Mouse (Mus musculus): ENCODE results near the gene Gm20425. TPM values are rescaled to one million over a fixed set of nuclear protein-coding genes. Genes with fewer than 3 reads are reported as not detected.

The Gm20425 gene
- polyA plus RNA-seq, 1 experiment from 2014 or later, result 0.49 TPM

DNA sequence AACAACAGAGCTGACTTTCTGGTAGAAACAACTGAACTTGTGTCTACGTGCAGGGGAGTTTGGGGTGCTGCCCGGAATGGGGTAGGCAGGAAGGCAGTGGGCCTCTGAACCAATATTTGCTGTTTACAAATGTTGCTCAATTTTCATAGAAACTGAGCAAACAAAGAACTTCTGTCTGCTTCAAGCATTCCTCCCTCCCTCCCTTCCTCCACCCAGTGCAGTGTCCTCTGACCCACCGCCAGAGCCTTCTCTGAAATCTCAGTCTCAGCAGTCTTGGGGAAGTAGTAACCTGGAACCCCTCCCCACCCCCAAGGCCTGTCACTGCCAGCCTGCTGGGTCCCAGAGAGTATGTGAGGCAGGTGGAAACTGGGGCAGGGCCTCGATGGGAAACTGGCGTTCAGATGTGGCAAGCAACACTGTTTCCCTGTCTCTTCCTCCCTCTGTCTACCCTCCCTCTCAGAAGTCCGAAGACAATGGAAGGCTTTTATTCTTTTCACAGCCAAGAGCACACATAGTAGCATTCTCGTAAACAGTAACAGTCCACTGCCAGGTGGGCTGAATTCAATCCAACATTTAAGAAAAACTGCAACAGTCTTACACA is 4.6 kb upstream of the Gm20425 start:
- peak overlapping the region; percentile 45 for H3K27ac ChIP-seq
- WGBS, result 47% methylated on average over 7 of the region's 7 CpGs
- peaks cover 10% of the 10 kb centered on the region for H3K4me1 ChIP-seq
- no peak overlapping the region for H3K9ac ChIP-seq
- no peak for ATAC-seq (ENCODE audit: borderline replicate concordance, extremely low read depth, low FRiP score, low TSS enrichment)
- H3K9me3 ChIP-seq, result no peaks in the 10 kb centered on the region
- no peak overlapping the region for H3K4me3 ChIP-seq
- H3K4me2 ChIP-seq, result no peak overlapping the region
- no peaks in the 10 kb centered on the region for H3K36me3 ChIP-seq
- H3K27me3 ChIP-seq, result no peaks in the 10 kb centered on the region

- no peak overlapping the region for H3K9ac ChIP-seq
- H3K4me3 ChIP-seq, result no peak overlapping the region
- 59% methylated on average over 7 of the region's 7 CpGs for WGBS
- no peak overlapping the region for H3K4me2 ChIP-seq
- H3K27ac ChIP-seq, result peak overlapping the region; percentile 45
- no peaks in the 10 kb centered on the region for H3K27me3 ChIP-seq
- ATAC-seq (ENCODE audit: borderline replicate concordance, extremely low read depth, low FRiP score, low TSS enrichment), result no peak
- H3K36me3 ChIP-seq, result no peaks in the 10 kb centered on the region
- H3K9me3 ChIP-seq, result no peaks in the 10 kb centered on the region
- H3K4me1 ChIP-seq, result peaks cover 10% of the 10 kb centered on the region
Observed at GRCm38 (mm10) chr9:103234059-103234458, 4.0 kb upstream of the Gm20425 start.

GRCm38 (mm10) chr9:103233006-103233395 is 2.9 kb upstream of the Gm20425 start:
- no peak overlapping the region for H3K9ac ChIP-seq
- no peak overlapping the region for H3K4me3 ChIP-seq
- H3K36me3 ChIP-seq, result no peaks in the 10 kb centered on the region
- no peak for ATAC-seq (ENCODE audit: borderline replicate concordance, extremely low read depth, low FRiP score, low TSS enrichment)
- no peaks in the 10 kb centered on the region for H3K27me3 ChIP-seq
- H3K4me1 ChIP-seq, result peaks cover 10% of the 10 kb centered on the region
- H3K9me3 ChIP-seq, result no peaks in the 10 kb centered on the region
- H3K4me2 ChIP-seq, result no peak overlapping the region
- no peak overlapping the region for H3K27ac ChIP-seq
- 30% methylated on average over 7 of the region's 7 CpGs for WGBS

DNA sequence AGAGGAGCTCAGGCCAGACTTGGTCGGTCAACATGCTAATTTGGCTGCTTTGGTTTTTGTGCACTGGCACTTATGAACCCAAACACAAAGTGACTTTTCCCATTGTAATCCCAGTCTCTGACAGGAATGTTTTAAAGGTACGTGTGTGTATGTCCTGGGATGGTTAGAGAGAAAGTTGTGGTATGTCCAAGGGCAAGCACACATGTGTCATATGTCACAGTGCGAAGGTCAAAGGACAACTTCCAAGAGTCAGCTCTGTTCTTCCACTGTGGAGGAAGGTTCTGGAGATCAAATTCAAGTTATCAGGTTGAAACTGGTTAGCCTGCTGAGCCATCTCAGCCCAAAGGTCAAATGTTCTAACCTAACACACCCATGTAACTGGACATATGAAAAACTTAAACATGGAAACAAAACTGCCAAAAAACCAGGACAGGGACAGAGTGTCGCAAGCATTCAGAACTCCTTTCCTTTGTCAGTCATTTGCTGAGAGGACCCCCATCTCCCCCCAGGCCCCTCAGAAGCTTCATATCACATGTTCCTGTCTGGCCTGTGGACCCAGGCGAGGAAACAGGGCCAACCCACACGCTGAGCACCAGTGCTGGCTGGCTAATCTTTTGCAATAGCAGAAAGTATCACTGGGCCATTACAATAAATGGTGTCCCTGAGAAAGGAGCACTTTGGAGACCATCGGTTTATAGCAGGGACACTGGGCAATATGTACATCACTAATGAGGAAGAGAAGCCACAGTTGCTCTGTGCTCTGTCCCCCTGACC is 2.3 kb upstream of the Gm20425 start:
- no peaks in the 10 kb centered on the region for H3K27me3 ChIP-seq
- no peak overlapping the region for H3K9ac ChIP-seq
- no peak for ATAC-seq (ENCODE audit: borderline replicate concordance, extremely low read depth, low FRiP score, low TSS enrichment)
- no peaks in the 10 kb centered on the region for H3K36me3 ChIP-seq
- H3K4me1 ChIP-seq, result peaks cover 10% of the 10 kb centered on the region
- H3K4me3 ChIP-seq, result no peak overlapping the region
- H3K27ac ChIP-seq, result no peak overlapping the region
- H3K4me2 ChIP-seq, result no peak overlapping the region
- H3K9me3 ChIP-seq, result no peaks in the 10 kb centered on the region
- 89% methylated on average over 7 of the region's 7 CpGs for WGBS

- H3K9ac ChIP-seq, result no peak overlapping the region
- H3K36me3 ChIP-seq, result no peaks in the 10 kb centered on the region
- 0 out of 2 replicates have a peak overlapping the region, but pooled peaks have one; percentile 46 for H3K4me2 ChIP-seq
- peaks cover 10% of the 10 kb centered on the region for H3K4me1 ChIP-seq
- 77% methylated on average over 15 of the region's 15 CpGs for WGBS
- H3K27ac ChIP-seq, result no peak overlapping the region
- no peaks in the 10 kb centered on the region for H3K27me3 ChIP-seq
- ATAC-seq (ENCODE audit: borderline replicate concordance, extremely low read depth, low FRiP score, low TSS enrichment), result no peak
- no peaks in the 10 kb centered on the region for H3K9me3 ChIP-seq
- H3K4me3 ChIP-seq, result no peak overlapping the region; the same call in 1 of the 2 replicates
Observed at GRCm38 (mm10) chr9:103229037-103229867, 855 bp downstream of the Gm20425 start.

GRCm38 (mm10) chr9:103228370-103229003 is 1.6 kb downstream of the Gm20425 start:
- Histone ChIP-seq H3K9ac (no peak overlapping the region), H3K9me3 (no peaks in the 10 kb centered on the region), H3K36me3 (no peaks in the 10 kb centered on the region), H3K27me3 (no peaks in the 10 kb centered on the region), H3K4me2 (no peak overlapping the region), H3K4me1 (peaks cover 10% of the 10 kb centered on the region), H3K4me3 (no peak overlapping the region), H3K27ac (no peak overlapping the region)
- 72% methylated on average over 13 of the region's 13 CpGs for WGBS
- ATAC-seq (ENCODE audit: borderline replicate concordance, extremely low read depth, low FRiP score, low TSS enrichment), result no peak

DNA sequence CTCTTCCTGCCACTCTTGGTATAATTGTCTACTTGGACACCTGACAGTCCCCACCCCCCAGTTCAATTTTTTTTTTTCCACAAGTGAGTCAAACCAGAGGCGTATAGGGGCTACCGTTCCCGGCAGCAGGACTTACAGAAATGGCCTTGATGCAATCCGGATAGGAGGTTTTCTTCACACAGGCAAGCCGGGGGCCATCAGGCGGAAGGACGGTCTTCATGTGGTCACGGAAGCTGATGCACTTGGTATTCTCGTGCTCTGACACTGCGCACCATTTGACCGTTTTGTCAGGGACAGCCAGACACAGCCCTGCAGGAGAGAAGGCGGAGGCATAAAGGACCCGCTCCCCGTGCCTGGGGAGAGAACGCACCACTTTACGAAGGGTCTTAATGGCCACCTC is 2.3 kb downstream of the Gm20425 start:
- ATAC-seq (ENCODE audit: borderline replicate concordance, extremely low read depth, low FRiP score, low TSS enrichment), result no peak
- H3K9ac ChIP-seq, result no peak overlapping the region
- 92% methylated on average over 16 of the region's 16 CpGs for WGBS
- H3K4me1 ChIP-seq, result peaks cover 10% of the 10 kb centered on the region
- H3K27ac ChIP-seq, result no peak overlapping the region
- H3K9me3 ChIP-seq, result no peaks in the 10 kb centered on the region
- no peaks in the 10 kb centered on the region for H3K36me3 ChIP-seq
- no peak overlapping the region for H3K4me3 ChIP-seq
- no peak overlapping the region for H3K4me2 ChIP-seq
- H3K27me3 ChIP-seq, result no peaks in the 10 kb centered on the region

GRCm38 (mm10) chr9:103226806-103227205 is 3.3 kb downstream of the Gm20425 start:
- H3K4me2 ChIP-seq, result no peak overlapping the region
- H3K9me3 ChIP-seq, result no peaks in the 10 kb centered on the region
- no peaks in the 10 kb centered on the region for H3K27me3 ChIP-seq
- no peaks in the 10 kb centered on the region for H3K36me3 ChIP-seq
- 86% methylated on average over 15 of the region's 15 CpGs for WGBS
- no peak overlapping the region for H3K9ac ChIP-seq
- ATAC-seq (ENCODE audit: borderline replicate concordance, extremely low read depth, low FRiP score, low TSS enrichment), result no peak
- peaks cover 10% of the 10 kb centered on the region for H3K4me1 ChIP-seq
- H3K27ac ChIP-seq, result no peak overlapping the region
- H3K4me3 ChIP-seq, result no peak overlapping the region

DNA sequence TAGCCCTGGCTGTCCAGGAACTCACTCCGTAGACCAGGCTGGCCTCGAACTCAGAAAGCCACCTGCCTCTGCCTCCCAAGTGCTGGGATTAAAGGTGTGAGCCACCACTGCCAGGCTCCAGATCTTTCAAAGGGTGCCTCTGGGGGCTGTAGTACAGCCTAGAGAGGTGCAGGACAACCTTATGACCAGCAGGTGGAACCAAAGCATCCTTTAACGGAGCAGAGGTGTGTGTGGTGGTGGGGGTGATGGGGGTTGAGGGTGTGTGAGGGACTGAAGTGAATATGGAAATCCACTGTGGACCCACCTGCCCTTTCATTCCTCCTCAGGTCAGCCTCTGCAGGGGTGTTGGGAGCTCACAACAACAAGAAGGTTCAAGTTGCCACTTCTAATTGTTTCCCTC is 4.6 kb downstream of the Gm20425 start:
- Histone ChIP-seq H3K9me3 (no peaks in the 10 kb centered on the region), H3K36me3 (no peaks in the 10 kb centered on the region), H3K27ac (no peak overlapping the region), H3K9ac (no peak overlapping the region), H3K4me2 (no peak overlapping the region), H3K4me3 (no peak overlapping the region), H3K4me1 (peaks cover 6% of the 10 kb centered on the region), H3K27me3 (no peaks in the 10 kb centered on the region)
- no peak for ATAC-seq (ENCODE audit: borderline replicate concordance, extremely low read depth, low FRiP score, low TSS enrichment)
- 63% methylated on average over 3 of the region's 3 CpGs for WGBS

DNA sequence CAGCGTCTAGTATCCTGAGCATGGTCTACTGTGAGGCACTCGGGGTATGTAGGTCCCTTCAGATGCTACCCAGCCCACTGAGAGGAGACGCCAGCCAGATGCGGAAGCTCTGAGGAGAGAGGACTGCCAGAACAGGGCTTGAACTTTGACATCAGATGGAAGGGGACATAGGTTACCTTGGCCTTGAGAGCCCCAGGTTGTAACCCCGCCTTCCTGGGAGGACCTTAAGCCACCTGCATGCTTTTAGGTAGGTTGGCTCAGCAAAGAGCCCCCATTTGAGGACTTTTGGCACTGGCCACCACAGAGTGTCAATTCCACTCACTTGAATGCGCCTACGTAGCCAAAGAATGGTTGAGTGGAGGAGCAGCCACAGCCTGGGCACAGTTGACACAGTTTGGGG is 5.4 kb downstream of the Gm20425 start:
- no peak overlapping the region for H3K4me2 ChIP-seq
- H3K9me3 ChIP-seq, result no peaks in the 10 kb centered on the region
- H3K27ac ChIP-seq, result no peak overlapping the region
- 86% methylated on average over 7 of the region's 7 CpGs for whole genome bisulfite sequencing
- H3K9ac ChIP-seq, result no peak overlapping the region
- H3K36me3 ChIP-seq, result no peaks in the 10 kb centered on the region
- no peaks in the 10 kb centered on the region for H3K27me3 ChIP-seq
- H3K4me3 ChIP-seq, result no peak overlapping the region
- no peak for ATAC-seq (ENCODE audit: borderline replicate concordance, extremely low read depth, low FRiP score, low TSS enrichment)
- no peaks in the 10 kb centered on the region for H3K4me1 ChIP-seq

DNA sequence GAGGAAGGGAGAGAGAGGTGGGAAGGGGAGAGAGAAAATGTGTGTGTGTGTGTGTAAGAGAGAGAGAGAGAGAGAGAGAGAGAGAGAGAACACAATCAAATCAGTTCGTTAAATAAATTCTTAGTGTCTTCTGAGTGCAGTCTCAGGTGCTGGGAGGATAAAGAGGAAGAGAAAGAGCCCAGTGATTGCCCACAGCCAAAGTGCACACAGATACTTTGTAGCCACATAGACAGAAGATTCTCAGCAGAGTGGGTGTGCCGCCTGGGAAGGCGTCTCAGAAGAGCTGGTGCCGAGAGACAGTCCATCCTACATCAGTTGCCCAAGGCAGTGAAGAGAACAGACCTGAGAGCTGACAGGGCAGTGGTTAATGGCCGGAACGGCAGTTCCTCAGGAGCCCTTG is 15.8 kb downstream of the Gm20425 start:
- Histone ChIP-seq H3K27ac (no peak overlapping the region), H3K9me3 (no peaks in the 10 kb centered on the region), H3K4me3 (no peak overlapping the region), H3K36me3 (no peaks in the 10 kb centered on the region), H3K4me2 (no peak overlapping the region), H3K27me3 (no peaks in the 10 kb centered on the region), H3K9ac (no peak overlapping the region), H3K4me1 (0 out of 2 replicates have a peak, but pooled peaks cover 4% of the 10 kb centered on the region)
- whole genome bisulfite sequencing, result 68% methylated on average over 6 of the region's 6 CpGs
- no peak for ATAC-seq (ENCODE audit: borderline replicate concordance, extremely low read depth, low FRiP score, low TSS enrichment)
